Mouse (Mus musculus) frontal cortex, postnatal 25 days (tissue): Measurements from ENCODE around the gene Hist1h2ae.
"Not testable (repeated sequence)": the region's sequence is repeated elsewhere in the genome, so short reads cannot be mapped to it uniquely, and the experiment has no call there.

ENCODE experiments used
- DNase-seq, 2 experiments: peaks; one replicate each; pipeline ENCODE4 v3.0.0; 2022; ENCODE audit warnings: low spot score in 2 of 2

Hist1h2ae gene

DNA sequence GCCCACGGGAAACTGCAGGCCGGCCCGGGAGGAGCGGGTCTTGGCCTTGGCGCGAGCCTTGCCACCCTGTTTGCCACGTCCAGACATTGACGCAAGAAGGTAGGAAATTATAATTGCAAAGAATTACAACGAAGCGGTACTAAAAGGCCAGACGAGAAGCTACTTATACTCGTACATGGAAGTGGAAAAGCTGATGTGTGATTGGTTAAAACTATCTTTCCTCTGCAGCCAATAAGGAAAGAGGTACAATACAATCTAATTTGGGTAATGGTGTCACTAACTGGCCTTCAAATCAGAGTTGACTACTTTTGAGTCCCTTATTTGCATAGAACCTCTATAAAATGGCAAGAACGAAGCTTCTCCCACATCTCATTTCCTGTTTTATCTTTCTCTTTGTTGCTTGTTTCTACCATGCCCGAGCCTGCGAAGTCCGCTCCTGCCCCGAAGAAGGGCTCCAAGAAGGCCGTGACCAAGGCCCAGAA is at the start of gene Hist1h2ae, which contains the start of gene Hist1h2bg:
Hist1h2ae (minus strand) TSS at position 199 of the 482 bp plus-strand sequence.
Hist1h2bg (plus strand) TSS at position 375 of the 482 bp plus-strand sequence.
- DNase-seq, result peak; percentile 58 to 66

- no peak for DNase-seq
These were observed 49.2 kb upstream of the Hist1h2ae start for GRCm38 (mm10) chr13:23620056-23620732.

DNA sequence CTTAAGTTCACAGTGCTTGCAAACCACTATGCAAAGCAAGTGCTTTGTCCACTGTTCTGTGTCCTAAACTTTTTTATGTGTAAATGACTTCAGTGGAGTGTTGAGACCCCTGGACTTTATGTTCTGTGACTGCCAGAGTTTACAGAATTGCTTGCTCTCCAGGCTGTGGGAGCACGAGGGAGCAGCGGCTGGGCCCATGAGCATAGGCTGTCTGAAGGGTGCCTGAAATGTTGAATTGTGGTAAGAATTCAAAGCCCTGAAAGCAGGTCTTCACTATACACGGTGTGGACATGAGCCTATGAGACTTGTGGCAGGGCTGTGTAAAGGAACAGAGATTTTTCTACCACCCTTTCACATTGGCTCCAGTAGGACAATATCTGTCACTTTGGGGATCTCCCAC is 40.6 kb upstream of the Hist1h2ae start:
- no peak for DNase-seq

- no peak for DNase-seq
These were observed 39.4 kb upstream of the Hist1h2ae start for GRCm38 (mm10) chr13:23610393-23610792.

DNA sequence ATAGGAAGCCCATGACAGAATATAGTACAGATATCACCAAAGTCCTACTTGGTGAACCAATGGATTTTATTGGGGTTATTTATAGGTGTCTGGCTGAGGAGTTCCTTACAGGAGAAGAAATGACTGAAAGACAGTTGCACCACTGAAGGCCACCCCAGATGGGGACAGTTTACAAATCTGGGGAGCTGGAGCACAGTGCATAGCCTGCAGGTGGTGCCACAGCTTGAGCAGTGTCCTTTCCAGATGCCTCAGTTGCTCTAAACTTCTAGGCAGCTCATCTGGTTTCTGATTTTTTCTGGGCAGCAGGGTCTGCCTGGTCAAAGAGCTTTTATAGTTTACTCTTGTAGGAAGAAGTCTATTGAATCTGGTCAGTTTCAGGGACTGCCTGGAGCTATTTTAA is 38.8 kb upstream of the Hist1h2ae start:
- DNase-seq, result no peak

DNA sequence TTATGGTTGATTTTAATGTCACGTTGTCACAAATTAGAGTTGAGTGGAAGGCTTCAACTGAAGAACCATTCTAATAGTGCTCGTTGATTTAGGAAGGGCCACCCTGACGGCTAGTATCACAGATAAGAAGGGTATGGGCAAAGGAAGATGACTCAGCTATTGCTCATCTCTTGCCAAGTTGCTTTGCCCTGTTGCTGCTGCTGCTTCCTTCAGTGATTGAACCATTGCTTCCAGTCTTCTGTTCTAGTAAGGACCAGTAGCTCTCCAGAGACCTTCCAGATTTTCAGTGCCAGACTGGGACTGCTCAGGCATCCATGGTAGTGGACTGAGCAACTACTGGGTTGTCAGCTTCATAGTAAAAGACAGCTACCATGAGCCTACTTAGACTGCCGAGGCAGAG is 38.2 kb upstream of the Hist1h2ae start:
- no peak for DNase-seq

DNA sequence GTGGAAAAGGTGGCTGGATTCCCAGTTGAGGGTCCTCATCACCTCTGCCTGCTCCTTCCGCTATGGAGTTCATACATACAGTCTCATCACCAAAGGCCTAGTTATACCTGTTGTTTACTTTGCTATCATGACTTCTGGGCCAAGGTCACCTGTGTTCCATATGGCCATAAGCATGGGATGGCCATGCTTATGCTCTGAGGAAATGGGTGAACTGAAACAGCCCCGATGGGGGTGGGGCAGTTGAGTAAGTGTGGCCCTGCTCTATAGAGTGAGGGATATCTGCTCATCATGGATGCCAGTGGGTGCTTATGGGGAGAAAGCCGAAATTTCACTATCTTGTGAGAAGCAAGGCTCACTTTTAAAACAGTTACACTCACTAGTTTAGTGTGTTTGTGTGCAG is 34.0 kb upstream of the Hist1h2ae start:
- DNase-seq, result no peak

DNA sequence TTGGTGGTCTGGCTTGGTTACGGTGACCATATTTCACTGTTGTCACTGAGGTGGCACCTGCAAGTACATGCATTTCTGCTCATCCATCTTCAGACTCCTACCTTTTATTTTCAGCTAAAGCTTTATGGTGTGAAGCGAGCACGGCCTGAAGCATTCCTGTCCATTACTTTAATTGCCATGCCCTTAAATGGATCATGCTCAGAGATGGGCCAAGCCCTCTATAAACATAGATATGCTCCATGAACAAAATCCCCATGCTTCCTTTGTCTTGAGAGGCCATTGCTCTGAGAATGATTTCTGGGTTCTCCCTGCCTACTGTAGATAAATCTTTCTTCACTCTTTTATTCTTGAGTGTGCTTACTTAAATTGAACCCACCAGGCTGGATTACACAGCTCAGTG is 33.4 kb upstream of the Hist1h2ae start:
- DNase-seq, result no peak

GRCm38 (mm10) chr13:23603182-23603699 is 32.2 kb upstream of the Hist1h2ae start:
- no peak for DNase-seq

DNA sequence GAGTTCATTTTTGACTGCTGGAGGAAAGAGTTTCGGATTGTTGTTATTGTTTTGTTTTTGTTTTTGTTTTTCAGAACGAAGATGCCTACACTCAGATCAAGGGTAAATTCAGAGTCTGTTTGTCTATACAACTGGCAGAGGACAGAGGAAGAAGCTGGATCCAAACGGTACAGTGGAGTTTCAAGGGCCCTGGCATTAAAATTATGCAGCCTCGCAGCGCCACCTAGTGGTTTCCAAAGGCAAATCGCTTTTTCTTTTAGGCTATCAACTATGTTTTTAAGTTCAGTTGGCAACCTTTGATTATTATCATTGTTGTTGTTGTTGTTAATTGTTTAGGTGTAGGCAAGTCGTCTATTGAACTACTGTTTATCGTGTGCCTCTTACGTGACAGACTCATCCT is 26.9 kb upstream of the Hist1h2ae start:
- peak; percentile 43 to 67 for DNase-seq

GRCm38 (mm10) chr13:23595622-23596372 is 24.8 kb upstream of the Hist1h2ae start:
- no peak for DNase-seq

DNA sequence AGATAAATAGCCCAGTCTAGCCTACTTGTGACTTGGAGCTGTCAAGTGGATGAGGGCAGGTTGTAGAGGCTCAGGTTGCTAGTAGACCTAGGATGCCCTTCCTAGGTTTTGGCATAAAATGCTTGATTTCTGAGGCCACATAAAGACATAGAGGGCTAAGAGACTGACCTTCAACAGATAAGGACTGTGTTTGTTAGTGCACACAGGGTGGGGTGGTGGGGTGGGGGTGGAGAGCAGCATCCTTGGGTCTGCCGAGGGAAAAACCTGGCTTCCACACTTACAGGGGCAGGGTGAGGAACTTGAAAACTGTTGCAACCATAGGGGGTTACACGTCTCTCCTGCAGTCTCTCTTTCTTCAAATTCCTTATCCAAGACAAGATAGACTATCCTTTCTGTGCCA is 24.2 kb upstream of the Hist1h2ae start:
- no peak for DNase-seq

GRCm38 (mm10) chr13:23593051-23593770 is 22.2 kb upstream of the Hist1h2ae start:
- DNase-seq, result no peak

GRCm38 (mm10) chr13:23592614-23593013 is 21.6 kb upstream of the Hist1h2ae start:
- no peak for DNase-seq

DNA sequence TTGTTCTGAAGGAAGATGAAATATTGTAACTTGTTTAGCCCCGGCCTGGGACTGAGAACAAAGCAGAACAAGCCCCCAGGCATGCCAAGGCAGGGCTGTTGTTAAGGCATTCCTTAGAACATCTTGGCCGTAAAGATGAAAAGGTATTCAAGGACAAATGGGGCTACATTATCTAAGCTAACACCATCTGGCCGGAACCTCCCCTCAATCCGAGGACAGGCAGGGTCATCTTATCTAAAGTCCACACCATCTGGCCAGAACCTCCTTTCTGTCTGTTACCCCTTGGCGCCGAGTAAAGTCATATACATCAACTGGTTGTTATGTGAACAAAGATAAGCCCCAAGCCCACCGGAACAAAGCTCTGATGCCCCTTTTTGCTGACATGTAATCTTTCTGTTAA is 20.9 kb upstream of the Hist1h2ae start:
- not testable (repeated sequence) for DNase-seq

GRCm38 (mm10) chr13:23591206-23591605 is 20.2 kb upstream of the Hist1h2ae start:
- no peak for DNase-seq

GRCm38 (mm10) chr13:23586940-23587225 is 15.9 kb upstream of the Hist1h2ae start:
- DNase-seq, result no peak

GRCm38 (mm10) chr13:23586099-23586939 is 15.3 kb upstream of the Hist1h2ae start:
- no peak for DNase-seq

GRCm38 (mm10) chr13:23585442-23586098 is 14.6 kb upstream of the Hist1h2ae start:
- DNase-seq, result peak; percentile 42 to 50

DNA sequence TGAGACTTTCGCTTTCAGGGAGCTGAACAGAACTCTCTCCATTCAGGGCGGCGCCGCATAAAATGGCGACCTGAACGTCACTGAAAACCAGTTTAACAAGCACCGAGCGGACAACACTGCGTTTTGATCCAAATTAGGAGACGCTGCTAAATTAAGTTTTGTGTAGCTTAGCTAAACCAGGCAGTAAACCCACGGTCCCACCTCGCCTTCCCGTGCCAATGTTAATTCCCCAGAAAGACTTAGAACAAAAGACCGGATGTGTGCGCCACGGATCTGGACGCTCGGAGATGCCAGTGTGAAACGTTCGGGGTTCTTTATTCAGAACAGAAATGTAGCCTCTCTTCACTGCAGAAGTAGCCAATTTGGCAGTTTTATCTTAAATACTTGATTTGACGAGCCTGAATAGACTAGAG is 14.0 kb upstream of the Hist1h2ae start:
- DNase-seq, result peak; percentile 52 to 53

DNA sequence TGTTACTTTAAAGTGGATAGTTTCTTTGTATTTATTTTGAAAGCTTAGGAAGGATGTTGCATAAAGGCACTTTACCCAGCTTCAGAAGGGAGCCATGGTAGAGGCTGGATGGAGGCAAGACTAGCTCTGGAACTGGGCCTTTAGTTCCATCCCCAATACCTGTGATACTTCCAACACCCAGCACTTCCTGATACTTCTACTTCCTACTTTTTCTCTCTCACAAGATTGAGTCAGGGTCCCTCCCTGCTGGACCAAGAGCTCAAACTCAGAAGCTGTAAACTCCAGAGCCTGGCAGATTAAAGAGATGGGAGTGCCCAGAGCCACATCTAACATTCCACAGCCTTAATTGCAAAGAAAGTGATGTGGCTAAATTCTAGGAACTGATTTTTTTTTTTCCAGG is 13.3 kb upstream of the Hist1h2ae start:
- DNase-seq, result no peak
